10 mouse cellular contexts compared by ENCODE assay signal in the genomic region with DNA sequence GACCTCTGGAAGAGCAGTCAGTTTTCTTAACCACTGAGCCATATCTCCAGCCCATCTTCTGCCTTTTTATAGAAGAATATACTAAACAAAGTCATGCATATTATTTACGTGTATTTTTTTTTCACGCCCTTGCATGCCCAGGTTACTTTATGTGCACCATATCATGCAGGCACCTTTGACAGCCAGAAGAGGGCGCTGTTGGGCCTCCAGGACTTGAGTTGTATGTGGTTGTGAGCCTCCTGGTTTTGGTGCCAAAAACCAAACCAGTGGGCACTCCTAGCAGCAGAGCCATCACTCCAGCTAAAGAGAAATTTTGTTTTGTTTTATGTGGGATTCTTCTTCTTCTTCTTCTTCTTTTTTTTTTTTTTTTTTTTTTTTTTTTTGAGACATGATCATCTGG. TPM values are rescaled to one million over a fixed set of nuclear protein-coding genes. Genes with fewer than 3 reads are reported as not detected.
DNase-seq lines count a peak whose midpoint lies in the region; ATAC-seq and TF ChIP-seq lines count a peak whose summit lies in the region.
"Had no signal": no experiment of that assay in that cellular context is flagged by ENCODE, and none has a peak within 500 bp of the region (broad histone marks: within the 10 kb centered on the region; RNA-seq: fewer than 3 reads in every experiment).

No protein-coding gene starts in this region.

- no peaks in the 10 kb centered on the region for H3K36me3 ChIP-seq in midbrain, postnatal 0 days (ENCODE audit: insufficient read depth, low read length)
- H3K36me3 ChIP-seq in midbrain, embryonic 11.5 days (ENCODE audit: control insufficient read depth, insufficient read depth, low read length), result no peaks in the 10 kb centered on the region
- no peaks in the 10 kb centered on the region for H3K36me3 ChIP-seq in splenic B cell, adult 2 months (ENCODE audit: control insufficient read depth, insufficient read depth, low read length, poor library complexity, severe bottlenecking)
- H3K36me3 ChIP-seq: neural tube, embryonic 15.5 days had no signal

- TF ChIP-seq CTCF in gastrocnemius, adult 2 months (IDR thresholded peaks at IDR 0.05), result peak; percentile 64
- TF ChIP-seq CTCF in midbrain, postnatal 0 days (IDR thresholded peaks at IDR 0.05), result peak; percentile 62
- peak; percentile 53; the same call in 1 of the 2 replicates for TF ChIP-seq CTCF in brain, embryonic 14.5 days (IDR thresholded peaks at IDR 0.05; ENCODE audit: borderline replicate concordance, extremely low read depth, insufficient read depth, insufficient read length)
- no peak for TF ChIP-seq CTCF in cerebellum, adult 2 months (IDR thresholded peaks at IDR 0.05; ENCODE audit: borderline replicate concordance, insufficient read depth, low read depth, low read length)

- no peaks in the 10 kb centered on the region for H3K4me1 ChIP-seq in midbrain, postnatal 0 days (ENCODE audit: insufficient read depth, low read length)
- H3K4me1 ChIP-seq in midbrain, embryonic 11.5 days (ENCODE audit: control insufficient read depth, insufficient read depth, low read length), result no peaks in the 10 kb centered on the region
- H3K4me1 ChIP-seq in cerebellum, adult 2 months (ENCODE audit: control insufficient read depth, insufficient read depth, low read length), result no peaks in the 10 kb centered on the region
- H3K4me1 ChIP-seq: neural tube, embryonic 15.5 days had no signal

- WGBS in midbrain, postnatal 0 days, result 46% methylated on average over 3 of the region's 3 CpGs
- 51% methylated on average over 3 of the region's 3 CpGs for WGBS in midbrain, embryonic 11.5 days
- WGBS in cerebellum, adult 2 months, result 48% methylated on average over 3 of the region's 3 CpGs

- H3K27ac ChIP-seq in gastrocnemius, adult 2 months, result no peak overlapping the region
- no peak overlapping the region for H3K27ac ChIP-seq in midbrain, postnatal 0 days (ENCODE audit: low read depth, low read length)
- no peak overlapping the region for H3K27ac ChIP-seq in midbrain, embryonic 11.5 days (ENCODE audit: low read depth, low read length)
- H3K27ac ChIP-seq in cerebellum, adult 2 months (ENCODE audit: insufficient read depth, low read length), result no peak overlapping the region
- H3K27ac ChIP-seq: macrophage; neural tube, embryonic 15.5 days had no signal

- no peak overlapping the region for H3K9ac ChIP-seq in midbrain, postnatal 0 days (replicated peaks; ENCODE audit: low read length, poor library complexity, severe bottlenecking)
- no peak overlapping the region for H3K9ac ChIP-seq in midbrain, embryonic 11.5 days (ENCODE audit: low read length)
- H3K9ac ChIP-seq: neural tube, embryonic 15.5 days had no signal

- no peaks in the 10 kb centered on the region for H3K9me3 ChIP-seq in midbrain, postnatal 0 days (ENCODE audit: low read length)
- H3K9me3 ChIP-seq in midbrain, embryonic 11.5 days (ENCODE audit: control insufficient read depth, low read length), result peaks cover 2% of the 10 kb centered on the region; the same call in 1 of the 2 replicates
- H3K9me3 ChIP-seq: neural tube, embryonic 15.5 days had no signal

- DNase-seq in gastrocnemius, adult 2 months, result peak; percentile 34
- DNase-seq in gastrocnemius, postnatal 14 days, result no peak
- peak; percentile 33 for DNase-seq in midbrain, postnatal 0 days (ENCODE audit: low spot score)
- no peak for DNase-seq in midbrain, embryonic 11.5 days (ENCODE audit: low spot score, missing footprints)
- no peak for DNase-seq in brain, embryonic 14.5 days (ENCODE audit: low read depth)
- peak; percentile 65 for DNase-seq in splenic B cell, adult 2 months (ENCODE audit: low read depth, low spot score)
- no peak for DNase-seq in left cerebral cortex, postnatal 25 days (ENCODE audit: low spot score in 2 of 2)
- DNase-seq in cerebellum, adult 2 months, result no peak

- H3K4me3 ChIP-seq in gastrocnemius, adult 2 months, result no peak overlapping the region
- no peak overlapping the region for H3K4me3 ChIP-seq in midbrain, postnatal 0 days (ENCODE audit: low read depth, low read length)
- no peak overlapping the region for H3K4me3 ChIP-seq in midbrain, embryonic 11.5 days (ENCODE audit: low read depth, low read length)
- no peak overlapping the region for H3K4me3 ChIP-seq in cerebellum, adult 2 months (replicated peaks; ENCODE audit: insufficient read depth, low read depth, low read length)
- H3K4me3 ChIP-seq: neural tube, embryonic 15.5 days had no signal

- no peak for ATAC-seq in midbrain, postnatal 0 days (ENCODE audit: low FRiP score)
- ATAC-seq in midbrain, embryonic 11.5 days (ENCODE audit: low FRiP score), result no peak

- intact Hi-C loops in gastrocnemius, adult 2 months (cut with DNase I), result loop anchor here (1.0 to 5.0 kb wide), 2 partner anchors 24 to 38 kb away; no protein-coding TSS in a partner anchor
- intact Hi-C loops in gastrocnemius, postnatal 14 days (cut with DNase I; ENCODE audit: low total_unique reads), result loop anchor here (2.0 kb wide), 1 partner anchor 23 kb away; no protein-coding TSS in a partner anchor
- intact Hi-C loops in left cerebral cortex, postnatal 25 days (cut with DNase I), result loop anchor here (1.0 kb wide), 1 partner anchor 23 kb away; no protein-coding TSS in a partner anchor

- no peak for TF ChIP-seq POLR2A in brain, embryonic 14.5 days (IDR thresholded peaks at IDR 0.05; ENCODE audit: borderline replicate concordance, extremely low read depth, insufficient read depth, insufficient read length, poor library complexity, severe bottlenecking)
- TF ChIP-seq POLR2A in cerebellum, adult 2 months (IDR thresholded peaks at IDR 0.05; ENCODE audit: borderline replicate concordance, insufficient read depth, low read length), result no peak

- H3K27me3 ChIP-seq in midbrain, postnatal 0 days (ENCODE audit: insufficient read depth, low read length), result peaks cover 25% of the 10 kb centered on the region
- peaks cover 22% of the 10 kb centered on the region for H3K27me3 ChIP-seq in midbrain, embryonic 11.5 days (ENCODE audit: control insufficient read depth, insufficient read depth, low read length)
- H3K27me3 ChIP-seq in splenic B cell, adult 2 months (ENCODE audit: control insufficient read depth, insufficient read depth, low read length, poor library complexity, severe bottlenecking), result 0 out of 2 replicates have a peak, but pooled peaks cover under 1% of the 10 kb centered on the region
- H3K27me3 ChIP-seq in cerebellum, adult 2 months (ENCODE audit: control insufficient read depth, insufficient read depth, low read length), result no peaks in the 10 kb centered on the region; the same call in 1 of the 2 replicates

- H3K4me2 ChIP-seq in midbrain, postnatal 0 days (ENCODE audit: low read depth, low read length, poor library complexity, severe bottlenecking), result no peak overlapping the region
- no peak overlapping the region for H3K4me2 ChIP-seq in midbrain, embryonic 11.5 days
- H3K4me2 ChIP-seq: neural tube, embryonic 15.5 days had no signal

RNA-seq across cellular contexts. Expression of a gene that starts 6.5 kb away (rescaled TPM):
- total RNA-seq in gastrocnemius, adult 2 months (2021), result 10 to 100 TPM; 31.9 to 32.1 TPM
- total RNA-seq in gastrocnemius, postnatal 14 days (2021), result 10 to 100 TPM; 22.1 to 25.5 TPM
- 134 and 136 TPM in 2 replicates for total RNA-seq in midbrain, postnatal 0 days (2014; rRNA removed)
- 33.1 and 35.4 TPM in 2 replicates for polyA plus RNA-seq in midbrain, postnatal 0 days (2015; fragmentation: Nextera tagmentation; extraction: Ambion mirVana)
- polyA plus RNA-seq in midbrain, embryonic 11.5 days (2014; fragmentation: Nextera tagmentation; extraction: Ambion mirVana), result 15.2 and 16.9 TPM in 2 replicates
- 178 and 209 TPM in 2 replicates for polyA plus RNA-seq in brain, embryonic 14.5 days (2012; rRNA removed)
- total RNA-seq in left cerebral cortex, postnatal 25 days (2021), result 100 to 1,000 TPM; 138 to 142 TPM
- polyA plus RNA-seq in cerebellum, adult 2 months (2012; rRNA removed), result 116 and 117 TPM in 2 replicates

RNA-seq across cellular contexts. Expression of a gene that starts 14.1 kb away (rescaled TPM):
- total RNA-seq in gastrocnemius, adult 2 months (2021), result 100 to 1,000 TPM; 265 to 336 TPM
- total RNA-seq in gastrocnemius, postnatal 14 days (2021), result 100 to 1,000 TPM; 241 to 257 TPM
- total RNA-seq in midbrain, postnatal 0 days (2014; rRNA removed), result 12.3 and 32.1 TPM in 2 replicates
- 4.0 and 5.1 TPM in 2 replicates for polyA plus RNA-seq in midbrain, postnatal 0 days (2015; fragmentation: Nextera tagmentation; extraction: Ambion mirVana)
- polyA plus RNA-seq in midbrain, embryonic 11.5 days (2014; fragmentation: Nextera tagmentation; extraction: Ambion mirVana), result 7.0 and 7.3 TPM in 2 replicates
- polyA plus RNA-seq in brain, embryonic 14.5 days (2012; rRNA removed), result 67.1 and 74.8 TPM in 2 replicates
- total RNA-seq in left cerebral cortex, postnatal 25 days (2021), result 10 to 100 TPM; 25.0 to 37.5 TPM
- polyA plus RNA-seq in cerebellum, adult 2 months (2012; rRNA removed), result 38.9 and 40.1 TPM in 2 replicates

RNA-seq across cellular contexts. Expression of a gene that starts 15.0 kb away (rescaled TPM):
- total RNA-seq in gastrocnemius, adult 2 months (2021), result not detected
- not detected for total RNA-seq in gastrocnemius, postnatal 14 days (2021)
- not detected in 2 replicates for total RNA-seq in midbrain, postnatal 0 days (2014; rRNA removed)
- 0.57 and 0.75 TPM in 2 replicates for polyA plus RNA-seq in midbrain, postnatal 0 days (2015; fragmentation: Nextera tagmentation; extraction: Ambion mirVana)
- polyA plus RNA-seq in midbrain, embryonic 11.5 days (2014; fragmentation: Nextera tagmentation; extraction: Ambion mirVana), result not detected in 2 replicates
- polyA plus RNA-seq in brain, embryonic 14.5 days (2012; rRNA removed), result 0.07 TPM in 1 of 2 replicates, not detected in the other
- total RNA-seq in left cerebral cortex, postnatal 25 days (2021), result under 1 TPM; 0.14 to 0.30 TPM
- polyA plus RNA-seq in cerebellum, adult 2 months (2012; rRNA removed), result 0.10 TPM in 1 of 2 replicates, not detected in the other
- polyA plus RNA-seq: macrophage had no signal

RNA-seq across cellular contexts. Expression of a gene that starts 24.9 kb away (rescaled TPM):
- 1 to 10 TPM in 1 of 2 experiments, under 1 TPM in 1; 0.89 to 2.3 TPM for total RNA-seq in gastrocnemius, adult 2 months (2021)
- total RNA-seq in gastrocnemius, postnatal 14 days (2021), result 1 to 10 TPM; 3.1 to 3.8 TPM
- total RNA-seq in midbrain, postnatal 0 days (2014; rRNA removed), result 5.4 and 8.2 TPM in 2 replicates
- 1.2 and 1.4 TPM in 2 replicates for polyA plus RNA-seq in midbrain, postnatal 0 days (2015; fragmentation: Nextera tagmentation; extraction: Ambion mirVana)
- 7.0 and 8.8 TPM in 2 replicates for polyA plus RNA-seq in midbrain, embryonic 11.5 days (2014; fragmentation: Nextera tagmentation; extraction: Ambion mirVana)
- polyA plus RNA-seq in brain, embryonic 14.5 days (2012; rRNA removed), result 16.3 and 27.6 TPM in 2 replicates
- 1 to 10 TPM; 1.6 to 2.2 TPM for total RNA-seq in left cerebral cortex, postnatal 25 days (2021)
- polyA plus RNA-seq in cerebellum, adult 2 months (2012; rRNA removed), result 3.5 and 4.6 TPM in 2 replicates

RNA-seq across cellular contexts. Expression of a gene that starts 45.3 kb away (rescaled TPM):
- 10 to 100 TPM; 70.9 to 81.5 TPM for total RNA-seq in gastrocnemius, adult 2 months (2021)
- 10 to 100 TPM; 38.2 to 41.1 TPM for total RNA-seq in gastrocnemius, postnatal 14 days (2021)
- 73.5 and 74.2 TPM in 2 replicates for total RNA-seq in midbrain, postnatal 0 days (2014; rRNA removed)
- 19.5 and 19.7 TPM in 2 replicates for polyA plus RNA-seq in midbrain, postnatal 0 days (2015; fragmentation: Nextera tagmentation; extraction: Ambion mirVana)
- polyA plus RNA-seq in midbrain, embryonic 11.5 days (2014; fragmentation: Nextera tagmentation; extraction: Ambion mirVana), result 30.9 and 33.3 TPM in 2 replicates
- 91.6 and 97.6 TPM in 2 replicates for polyA plus RNA-seq in brain, embryonic 14.5 days (2012; rRNA removed)
- 100 to 1,000 TPM; 122 to 133 TPM for total RNA-seq in left cerebral cortex, postnatal 25 days (2021)
- polyA plus RNA-seq in cerebellum, adult 2 months (2012; rRNA removed), result 112 and 113 TPM in 2 replicates

Comparison
In these comparisons a context has a peak if more than half of its experiments do, and no peak if none do; other contexts are left out.
1. DNase-seq: peak in gastrocnemius, adult 2 months (single experiment), midbrain, postnatal 0 days (single experiment) and splenic B cell, adult 2 months (single experiment); none in gastrocnemius, postnatal 14 days (single experiment), midbrain, embryonic 11.5 days (single experiment), brain, embryonic 14.5 days (single experiment), left cerebral cortex, postnatal 25 days (0 of 2) and cerebellum, adult 2 months (0 of 2).